Mouse (Mus musculus): ENCODE measurements around the gene Frmd4b.

DNA sequence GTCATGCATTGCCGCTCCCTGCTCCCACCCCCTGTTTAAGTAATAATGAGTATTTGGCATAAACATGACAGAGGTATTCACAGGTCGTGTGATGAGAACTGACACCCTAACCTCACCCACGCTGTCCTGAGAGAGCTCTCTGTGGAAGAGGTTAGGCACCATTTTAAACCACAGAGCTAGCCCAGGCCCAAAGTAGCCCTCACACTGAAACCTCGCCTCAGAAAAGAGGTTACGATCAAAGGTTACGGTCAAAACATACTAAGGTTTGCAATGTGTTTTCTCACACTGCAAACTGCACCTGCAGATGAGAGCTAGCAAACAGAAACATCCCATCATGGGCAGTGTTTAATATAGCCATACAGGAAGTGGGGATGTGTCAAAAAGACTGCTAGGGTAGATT, 230.0 kb downstream of the Frmd4b start:
- TF ChIP-seq POLR2A (IDR thresholded peaks at IDR 0.05; ENCODE audit: insufficient read depth, low read depth, low read length) (no peak), CTCF (IDR thresholded peaks at IDR 0.05) (no peak)
